Comparison of ENCODE assay signal across 9 mouse cellular contexts in genomic region chr7:122460020-122460419, GRCm38 (mm10).
"Had no signal": no experiment of that assay in that cellular context is flagged by ENCODE, and none has a peak within 500 bp of the region (broad histone marks: within the 10 kb centered on the region; RNA-seq: fewer than 3 reads in every experiment).

No protein-coding gene starts in this region.

- H3K36me3 ChIP-seq: liver, embryonic 12.5 days; liver, embryonic 15.5 days; lung, embryonic 15.5 days; midbrain, embryonic 12.5 days; neural tube, embryonic 12.5 days had no signal

- H3K9me3 ChIP-seq: liver, embryonic 12.5 days; liver, embryonic 15.5 days; lung, embryonic 15.5 days; megakaryocyte, embryonic 14.5 days; midbrain, embryonic 12.5 days; neural tube, embryonic 12.5 days had no signal

- H3K4me1 ChIP-seq: liver, embryonic 12.5 days; liver, embryonic 15.5 days; lung, embryonic 15.5 days; midbrain, embryonic 12.5 days; neural tube, embryonic 12.5 days had no signal

- H3K27me3 ChIP-seq: liver, embryonic 12.5 days; liver, embryonic 15.5 days; lung, embryonic 15.5 days; midbrain, embryonic 12.5 days; neural tube, embryonic 12.5 days had no signal

- H3K9ac ChIP-seq: liver, embryonic 12.5 days; liver, embryonic 15.5 days; lung, embryonic 15.5 days; midbrain, embryonic 12.5 days; neural tube, embryonic 12.5 days had no signal

- H3K4me3 ChIP-seq: left cerebral cortex, adult 2 months; liver, embryonic 12.5 days; liver, embryonic 15.5 days; lung, embryonic 15.5 days; megakaryocyte, embryonic 14.5 days; midbrain, embryonic 12.5 days; myocyte; neural tube, embryonic 12.5 days had no signal

- H3K4me2 ChIP-seq: liver, embryonic 12.5 days; liver, embryonic 15.5 days; lung, embryonic 15.5 days; midbrain, embryonic 12.5 days; neural tube, embryonic 12.5 days had no signal

- H3K27ac ChIP-seq: kidney, postnatal 0 days; liver, embryonic 12.5 days; liver, embryonic 15.5 days; lung, embryonic 15.5 days; midbrain, embryonic 12.5 days; neural tube, embryonic 12.5 days had no signal
